Mouse (Mus musculus) cerebellum, postnatal 14 days (tissue): ENCODE results near the gene Ndc1.
A peak's percentile ranks its signal among the peaks of the same experiment; 100 is the strongest.

Source experiments
- DNase-seq, 2 experiments: peaks; one replicate each; pipeline ENCODE4 v3.0.0; 2021; ENCODE audit warnings: mixed read lengths in 2 of 2

The Ndc1 gene

GRCm38 (mm10) chr4:107443621-107444020 lies 76.0 kb downstream of the Ndc1 start:
- DNase-seq, result no peak

- DNase-seq, result peak; percentile 31 to 45
These were observed 80.9 kb downstream of the Ndc1 start for GRCm38 (mm10) chr4:107448481-107448880.

- peak in 1 of 2 experiments; percentile 15 for DNase-seq
These were observed 81.9 kb downstream of the Ndc1 start for GRCm38 (mm10) chr4:107449519-107449918.

- DNase-seq, result peak; percentile 11 to 28
These were observed 84.9 kb downstream of the Ndc1 start for GRCm38 (mm10) chr4:107452266-107453015.

- peak; percentile 92 to 99 for DNase-seq
These were observed 85.8 kb downstream of the Ndc1 start for GRCm38 (mm10) chr4:107453141-107453984.

GRCm38 (mm10) chr4:107457602-107458001 lies 90.0 kb downstream of the Ndc1 start:
- DNase-seq, result no peak

- no peak for DNase-seq
These were observed 91.3 kb downstream of the Ndc1 start for GRCm38 (mm10) chr4:107458907-107459306.

- DNase-seq, result no peak
These were observed 91.9 kb downstream of the Ndc1 start for GRCm38 (mm10) chr4:107459461-107459860.

- DNase-seq, result no peak
These were observed 92.9 kb downstream of the Ndc1 start for GRCm38 (mm10) chr4:107460468-107460867.
